Mouse (Mus musculus) hindbrain, embryonic 12.5 days (tissue): Measurements from ENCODE around the gene Gm4450. TPM values are rescaled to one million over a fixed set of nuclear protein-coding genes. Genes with fewer than 3 reads are reported as not detected.
A peak's percentile ranks its signal among the peaks of the same experiment; 100 is the strongest.
"Not testable (repeated sequence)": the region's sequence is repeated elsewhere in the genome, so short reads cannot be mapped to it uniquely, and the experiment has no call there.

Experiments
- ATAC-seq: fragments of 200-750 bp; cut with Nextera tagmentation; 2 replicates; pipeline ENCODE4 v1.8.0; 2017; ENCODE audit warnings: moderate TSS enrichment; ENCODE audit not compliant: low FRiP score
- H3K27ac ChIP-seq: fragments of 300-500 bp; sonication (generic); 2 replicates; pipeline ENCODE4 v1.5.1; 2016; ENCODE audit warnings: mild to moderate bottlenecking
- H3K27me3 ChIP-seq: fragments of 300-500 bp; sonication (generic); 2 replicates; pipeline ENCODE4 v1.6.1; 2016; ENCODE audit warnings: mild to moderate bottlenecking
- H3K36me3 ChIP-seq: fragments of 300-500 bp; sonication (generic); 2 replicates; pipeline ENCODE4 v1.6.1; 2016; ENCODE audit warnings: mild to moderate bottlenecking
- H3K4me1 ChIP-seq: fragments of 300-500 bp; sonication (generic); 2 replicates; pipeline ENCODE4 v1.6.1; 2016
- H3K4me2 ChIP-seq: fragments of 300-500 bp; sonication (generic); replicated peaks from 2 replicates; pipeline ENCODE4 v1.6.1; 2016; ENCODE audit warnings: mild to moderate bottlenecking
- H3K4me3 ChIP-seq: fragments of 300-500 bp; sonication (generic); 2 replicates; pipeline ENCODE4 v1.5.1; 2016; ENCODE audit warnings: mild to moderate bottlenecking
- H3K9ac ChIP-seq: fragments of 300-500 bp; sonication (generic); 2 replicates; pipeline ENCODE4 v1.6.1; 2016; ENCODE audit warnings: mild to moderate bottlenecking, moderate library complexity
- H3K9me3 ChIP-seq: fragments of 300-500 bp; sonication (generic); replicated peaks from 2 replicates; pipeline ENCODE4 v1.6.1; 2016; ENCODE audit warnings: mild to moderate bottlenecking
- WGBS: fragments of 180-500 bp; shearing (Covaris S2); methylation state at CpG from one replicate; pipeline ENCODE4 v1.1.7; 2016; 5-methylcytosine and 5-hydroxymethylcytosine counted together
- polyA plus RNA-seq: library from polyadenylated mRNA; unstranded; fragments of >200 nt; fragmentation: Nextera tagmentation; extraction: Ambion mirVana; gene quantifications from 2 replicates; pipeline ENCODE4 v1.2.1, GENCODE M21; 2016

The Gm4450 gene
- polyA plus RNA-seq, 1 experiment from 2014 or later, result not detected

DNA sequence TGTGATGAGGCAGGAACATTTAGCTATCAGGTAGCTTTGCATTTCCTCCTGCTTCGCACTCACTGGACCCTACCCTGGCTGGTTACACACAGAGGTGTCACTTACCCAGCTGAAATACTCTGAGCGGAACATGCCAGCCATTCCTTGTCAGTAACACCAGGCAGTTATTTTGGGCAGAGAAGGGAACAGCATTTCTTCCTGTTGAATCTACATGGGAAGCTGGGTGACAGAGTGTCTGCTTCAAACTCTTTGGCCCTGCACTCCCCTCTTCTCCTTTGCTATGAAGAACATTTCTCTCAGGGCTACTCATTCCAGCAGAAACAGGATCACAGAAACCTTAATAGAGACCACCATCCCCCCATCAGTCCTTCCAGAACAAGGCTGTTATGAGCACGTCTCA is 42.6 kb downstream of the Gm4450 start:
- no peak for ATAC-seq
- no peak overlapping the region for H3K4me2 ChIP-seq
- 96% methylated on average over 3 of the region's 3 CpGs for WGBS
- H3K4me3 ChIP-seq, result no peak overlapping the region
- no peak overlapping the region for H3K27ac ChIP-seq
- peaks cover 6% of the 10 kb centered on the region; the same call in 1 of the 2 replicates for H3K4me1 ChIP-seq
- H3K36me3 ChIP-seq, result no peaks in the 10 kb centered on the region; the same call in 1 of the 2 replicates
- H3K27me3 ChIP-seq, result no peaks in the 10 kb centered on the region
- no peak overlapping the region for H3K9ac ChIP-seq
- no peaks in the 10 kb centered on the region for H3K9me3 ChIP-seq

DNA sequence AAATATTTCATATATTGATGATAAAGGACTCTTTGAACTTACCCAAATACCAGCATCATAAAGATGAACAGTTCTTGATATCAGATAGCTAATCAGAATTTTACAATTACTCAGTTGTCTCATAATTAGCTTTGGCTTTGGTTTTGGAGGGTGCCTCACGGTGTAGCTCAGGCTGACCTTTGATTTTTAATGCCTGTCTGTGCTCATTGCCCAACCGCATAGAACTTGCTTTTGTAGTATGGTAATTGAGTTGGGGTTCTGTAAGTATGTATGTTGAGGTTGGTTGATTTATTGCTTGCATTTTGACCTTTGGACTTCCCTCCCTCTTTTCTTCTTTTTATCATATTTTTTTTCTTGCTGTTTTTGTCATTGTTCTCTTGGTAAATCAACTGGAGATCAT is 43.2 kb downstream of the Gm4450 start:
- Histone ChIP-seq H3K4me2 (no peak overlapping the region), H3K27ac (no peak overlapping the region), H3K27me3 (no peaks in the 10 kb centered on the region), H3K4me3 (no peak overlapping the region), H3K4me1 (peaks cover 6% of the 10 kb centered on the region; the same call in 1 of the 2 replicates), H3K9ac (no peak overlapping the region), H3K9me3 (no peaks in the 10 kb centered on the region), H3K36me3 (no peaks in the 10 kb centered on the region; the same call in 1 of the 2 replicates)
- ATAC-seq, result no peak
- WGBS, result 70% methylated on average over 2 of the region's 2 CpGs

DNA sequence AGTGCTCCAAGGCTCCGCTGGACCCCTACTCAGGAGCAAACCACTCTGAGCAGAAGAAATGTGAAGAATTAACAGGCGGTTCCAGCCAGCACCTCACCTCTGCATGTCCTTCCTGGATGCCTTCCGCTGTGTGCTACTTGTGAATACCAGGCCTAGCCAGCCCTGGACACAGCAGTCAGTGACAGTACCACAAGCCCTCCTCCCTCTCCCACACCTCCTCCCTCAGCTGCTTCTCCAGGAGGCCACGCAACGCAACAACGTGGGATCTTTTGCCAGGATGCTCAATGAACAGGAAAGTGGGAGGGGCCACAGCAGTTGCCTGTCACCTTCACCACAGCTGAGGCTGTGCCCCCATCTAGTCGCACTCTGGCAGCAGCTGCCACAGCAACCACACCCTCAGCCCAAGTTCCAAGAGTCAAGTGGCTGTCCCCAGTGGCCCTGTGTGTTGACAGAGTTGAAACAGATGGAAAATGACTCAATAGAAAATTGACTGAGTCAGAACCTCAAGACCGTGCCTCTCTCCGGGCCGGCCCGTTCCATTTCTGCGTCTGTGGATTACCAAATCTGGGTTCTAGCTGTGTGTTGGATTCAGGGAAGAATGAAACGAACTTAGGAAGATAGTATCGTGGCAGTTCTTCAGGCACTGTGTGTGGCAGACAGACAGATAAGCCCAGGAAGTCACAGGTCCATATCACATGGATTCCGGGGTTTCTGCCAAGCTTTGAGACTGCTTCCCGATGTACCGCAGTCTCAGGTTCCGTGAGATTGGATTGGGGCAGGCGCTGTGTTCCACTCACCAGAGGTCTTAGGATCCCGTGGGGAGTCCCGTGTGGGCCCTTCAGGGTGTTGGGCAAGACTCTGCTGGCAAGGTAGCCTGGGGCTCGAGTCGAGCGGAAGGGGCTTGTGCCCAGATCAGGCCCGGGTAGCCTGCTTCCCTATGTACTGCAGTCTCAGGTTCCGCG is 46.0 kb downstream of the Gm4450 start:
- ATAC-seq, H3K9me3 ChIP-seq, H3K4me2 ChIP-seq, H3K4me3 ChIP-seq, H3K9ac ChIP-seq, H3K27ac ChIP-seq, H3K36me3 ChIP-seq, H3K27me3 ChIP-seq, H3K4me1 ChIP-seq: not testable (repeated sequence)
- WGBS, result 88% methylated on average over 16 of the region's 27 CpGs

DNA sequence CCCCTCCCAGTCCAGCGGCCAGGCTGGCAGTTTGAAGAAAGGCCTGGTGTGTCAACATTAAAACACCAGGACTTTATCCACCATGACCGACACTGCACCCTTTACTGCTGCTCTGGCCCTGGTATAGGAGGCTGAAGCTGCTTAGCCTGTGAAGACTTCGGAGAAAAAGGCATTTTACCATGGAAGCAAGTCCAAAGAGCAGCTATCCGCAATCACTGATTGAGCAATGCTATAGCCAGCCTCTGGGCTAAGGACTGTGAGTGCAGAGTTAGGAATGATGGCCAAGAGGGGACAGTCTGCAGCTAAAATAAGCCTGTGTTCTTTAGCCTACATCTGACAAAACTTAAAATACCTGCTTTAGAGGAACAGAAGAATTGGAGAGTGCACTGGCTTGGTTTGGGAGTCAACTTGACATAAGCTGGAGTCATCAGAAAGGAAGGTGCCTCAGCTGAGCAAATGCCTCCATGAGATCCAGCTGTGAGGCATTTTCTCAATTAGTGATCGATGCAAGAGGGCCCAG is 49.6 kb downstream of the Gm4450 start:
- 68% methylated on average over 5 of the region's 5 CpGs for WGBS

DNA sequence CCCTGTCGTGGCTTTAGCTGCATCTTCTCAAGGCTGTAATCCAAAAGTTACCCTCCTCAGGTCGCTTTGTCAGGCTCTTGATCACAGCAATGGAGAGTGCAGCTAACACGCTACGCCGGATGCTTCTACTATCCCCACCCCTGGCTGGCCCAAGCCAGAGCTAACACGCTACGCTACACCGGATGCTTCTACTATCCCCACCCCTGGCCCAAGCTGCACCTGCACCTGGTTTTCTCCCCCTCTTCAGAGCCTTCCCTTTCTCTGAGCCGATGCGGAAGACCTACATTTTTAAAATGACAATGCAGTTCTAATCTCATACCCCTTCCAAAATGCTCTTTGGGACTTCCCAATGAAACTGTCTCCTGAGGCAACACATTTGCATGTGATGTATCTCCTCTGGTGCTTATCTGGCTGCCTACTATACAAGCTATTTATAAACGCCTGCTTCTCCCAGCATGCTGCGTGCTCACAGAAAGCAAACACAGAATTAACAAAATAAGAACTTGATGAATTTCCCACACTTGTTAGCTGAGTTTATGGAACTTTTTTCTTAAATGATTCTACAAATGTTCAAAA is 50.3 kb downstream of the Gm4450 start:
- 0 out of 2 replicates have a peak, but pooled peaks have one; percentile 42 for ATAC-seq
- H3K9ac ChIP-seq, H3K27me3 ChIP-seq, H3K4me1 ChIP-seq, H3K36me3 ChIP-seq, H3K4me2 ChIP-seq, H3K9me3 ChIP-seq, H3K27ac ChIP-seq, H3K4me3 ChIP-seq: not testable (repeated sequence)
- WGBS, result 72% methylated on average over 12 of the region's 12 CpGs

More for the DNA sequence above, 49.6 kb downstream of the Gm4450 start:
- not testable (repeated sequence) for H3K27ac ChIP-seq, H3K27me3 ChIP-seq, H3K4me1 ChIP-seq, H3K9ac ChIP-seq, H3K4me3 ChIP-seq, ATAC-seq, H3K4me2 ChIP-seq, H3K36me3 ChIP-seq, H3K9me3 ChIP-seq

DNA sequence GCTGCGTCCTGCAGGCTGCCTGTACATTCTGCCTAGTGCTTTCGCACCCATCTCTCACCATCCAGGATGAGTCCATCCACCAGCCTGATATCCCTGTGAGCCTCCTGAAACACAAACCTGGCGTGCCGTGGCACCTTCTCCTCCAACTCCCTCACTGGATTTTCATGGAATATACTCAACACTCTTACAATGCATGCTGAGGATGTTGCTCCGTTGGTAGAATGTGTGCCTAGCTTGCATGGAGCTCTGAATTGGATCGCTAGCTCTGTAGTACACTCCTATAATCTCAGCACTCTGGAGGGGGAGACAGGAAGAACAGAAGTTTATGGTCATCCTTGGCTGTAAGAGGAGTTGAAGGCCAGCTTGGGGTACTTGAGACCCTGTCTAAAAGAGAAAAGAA is 51.0 kb downstream of the Gm4450 start:
- not testable (repeated sequence) for H3K27ac ChIP-seq, H3K4me3 ChIP-seq, H3K4me2 ChIP-seq, ATAC-seq, H3K9me3 ChIP-seq, H3K4me1 ChIP-seq, H3K27me3 ChIP-seq, H3K9ac ChIP-seq, H3K36me3 ChIP-seq
- WGBS, result 91% methylated on average over 6 of the region's 6 CpGs

DNA sequence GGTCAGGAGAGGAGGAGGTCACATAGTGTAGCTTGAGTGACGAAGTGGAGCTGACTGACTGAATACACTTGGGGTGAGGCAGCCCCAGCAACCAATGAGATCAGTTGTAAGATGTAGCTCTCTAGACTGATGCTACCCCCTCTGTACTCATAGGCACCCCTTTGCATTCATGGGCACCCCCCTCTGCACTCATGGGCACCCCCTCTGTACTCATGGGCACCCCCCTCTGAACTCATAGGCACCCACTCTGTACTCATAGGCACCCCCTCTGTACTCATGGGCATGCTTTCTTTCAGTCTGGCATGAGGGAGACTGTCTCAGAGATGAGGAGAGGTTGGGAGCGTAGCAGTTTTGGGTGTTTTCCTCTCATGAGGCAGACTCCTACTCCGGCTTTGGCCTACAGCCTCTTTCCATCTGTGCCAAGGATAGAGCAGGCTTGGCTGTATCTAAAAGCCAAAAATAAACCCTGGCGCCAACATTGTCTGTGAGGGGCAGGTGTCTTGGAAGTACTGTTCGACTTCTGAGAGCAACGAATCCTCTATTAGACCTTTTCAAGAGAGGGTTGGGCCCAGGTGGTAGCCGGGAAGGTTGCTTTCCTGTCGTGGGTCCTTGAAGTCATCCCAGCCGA is 52.5 kb downstream of the Gm4450 start:
- not testable (repeated sequence) for H3K27ac ChIP-seq, H3K9me3 ChIP-seq, H3K4me2 ChIP-seq, H3K27me3 ChIP-seq, H3K4me1 ChIP-seq, H3K9ac ChIP-seq, H3K36me3 ChIP-seq, H3K4me3 ChIP-seq
- peak; percentile 43; the same call in 1 of the 2 replicates for ATAC-seq
- WGBS, result 93% methylated on average over 9 of the region's 9 CpGs

Other genes starting within 250 kb of the Gm4450 start
- gene Reg4, start 235.0 kb downstream of the Gm4450 start, polyA plus RNA-seq, result not detected in 2 replicates
- 4.0 and 5.6 TPM in 2 replicates for gene Hmgcs2, start 176.7 kb downstream of the Gm4450 start, polyA plus RNA-seq
- gene Phgdh, start 117.1 kb downstream of the Gm4450 start, polyA plus RNA-seq, result 201 and 240 TPM in 2 replicates
- gene Zfp697, start 74.7 kb downstream of the Gm4450 start, polyA plus RNA-seq, result 9.7 and 12.0 TPM in 2 replicates
- not detected in 2 replicates for gene Hsd3b4, start 53.4 kb upstream of the Gm4450 start, polyA plus RNA-seq
- gene Gm10681, start 131.7 kb upstream of the Gm4450 start, polyA plus RNA-seq, result not detected in 2 replicates
- gene Hsd3b5, start 173.1 kb upstream of the Gm4450 start, polyA plus RNA-seq, result not detected in 2 replicates